Mouse (Mus musculus) brain, adult 2 months (tissue): ENCODE data around the gene Lrrk2.

Experiments
- DNase-seq: peaks from one replicate; pipeline ENCODE4 v3.0.0; 2011; ENCODE audit warnings: low read depth, low spot score

The Lrrk2 gene

DNA sequence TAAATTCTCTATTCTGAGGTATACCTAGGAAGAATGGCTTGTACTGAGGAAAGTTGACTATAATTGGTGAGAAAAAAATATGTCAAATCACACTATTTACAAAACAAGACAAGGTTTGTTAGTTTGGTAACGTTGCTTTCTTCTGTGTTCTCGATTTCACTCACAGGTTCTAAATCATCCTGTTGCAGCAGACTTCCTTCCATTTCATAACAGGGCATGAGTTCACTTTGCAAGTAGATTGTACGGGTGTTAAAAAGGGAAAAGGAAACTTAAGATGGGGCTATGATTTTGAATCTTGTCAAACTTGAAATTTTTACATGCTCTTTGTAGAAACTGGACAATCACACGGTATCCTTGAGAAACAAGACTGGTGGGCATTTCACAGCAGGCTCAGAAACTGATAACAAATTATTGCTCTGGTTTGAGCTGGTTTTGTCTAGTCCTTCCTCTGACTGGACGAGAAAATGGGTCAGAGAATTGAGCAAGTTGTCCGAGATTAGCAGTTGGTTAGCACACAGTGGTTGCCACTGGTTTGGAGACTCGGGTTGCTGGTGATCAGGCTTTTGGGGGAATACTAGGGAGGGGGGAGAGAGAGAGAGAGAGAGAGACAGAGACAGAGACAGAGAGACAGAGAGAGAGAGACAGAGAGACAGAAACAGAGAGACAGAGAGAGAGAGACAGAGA is 13.0 kb downstream of the Lrrk2 start:
- DNase-seq, result no peak

DNA sequence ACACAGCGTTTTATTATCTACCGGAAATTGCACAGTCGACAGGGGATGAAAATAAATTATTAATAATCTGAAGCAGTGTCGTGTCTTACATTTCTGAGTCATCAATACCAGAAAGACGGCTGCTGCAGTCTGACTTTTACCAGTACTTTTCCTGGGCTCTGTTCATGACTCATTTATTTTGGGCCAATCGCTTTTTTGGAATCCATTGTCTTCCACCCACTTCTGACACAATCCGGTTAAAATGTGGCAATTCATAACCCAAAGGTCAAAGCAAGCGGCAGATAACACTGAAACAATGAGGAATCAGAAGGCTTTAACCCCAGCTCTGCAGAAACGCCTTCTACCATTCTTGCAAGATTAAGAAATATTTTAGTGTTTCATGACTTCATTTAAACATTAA is 17.7 kb downstream of the Lrrk2 start:
- peak; percentile 48 for DNase-seq

DNA sequence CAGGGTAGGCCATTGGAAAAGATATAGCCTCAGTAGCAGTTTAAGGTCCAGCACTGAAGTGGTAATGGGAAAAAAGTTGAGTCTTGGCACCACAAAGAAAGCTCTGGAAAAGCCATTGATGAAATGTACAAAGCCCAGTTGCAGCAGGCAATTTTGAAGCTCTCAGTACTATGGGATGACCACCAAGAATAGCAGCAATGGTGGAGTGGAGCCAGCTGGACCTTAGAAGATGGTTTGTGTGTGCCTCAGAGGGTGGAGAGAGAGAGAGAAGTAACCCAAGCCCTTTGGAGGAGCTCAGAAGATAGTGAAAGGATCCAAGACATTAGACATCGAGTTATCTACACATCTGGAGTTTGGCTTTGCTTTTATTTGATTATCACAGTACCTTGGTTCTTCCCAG is 20.1 kb downstream of the Lrrk2 start:
- no peak for DNase-seq

DNA sequence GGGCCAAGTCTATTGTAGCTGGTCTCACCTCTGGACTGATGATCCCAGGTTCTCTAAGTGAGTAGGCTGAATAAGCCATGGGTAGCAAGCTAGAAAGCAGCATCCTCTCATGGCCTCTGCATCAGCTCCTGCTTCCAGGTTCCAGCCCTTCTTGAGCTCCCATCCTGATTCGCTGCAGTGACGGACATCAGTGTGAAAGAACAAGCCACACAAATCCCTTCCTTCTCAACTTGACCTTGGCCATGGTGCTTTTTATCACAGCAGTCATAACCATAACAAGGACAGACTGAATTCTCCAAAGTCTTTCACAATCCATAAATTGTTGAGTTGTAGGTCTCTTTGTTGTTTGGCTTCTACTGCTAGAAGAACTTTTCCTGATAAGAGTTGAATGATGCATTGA is 20.9 kb downstream of the Lrrk2 start:
- no peak for DNase-seq

DNA sequence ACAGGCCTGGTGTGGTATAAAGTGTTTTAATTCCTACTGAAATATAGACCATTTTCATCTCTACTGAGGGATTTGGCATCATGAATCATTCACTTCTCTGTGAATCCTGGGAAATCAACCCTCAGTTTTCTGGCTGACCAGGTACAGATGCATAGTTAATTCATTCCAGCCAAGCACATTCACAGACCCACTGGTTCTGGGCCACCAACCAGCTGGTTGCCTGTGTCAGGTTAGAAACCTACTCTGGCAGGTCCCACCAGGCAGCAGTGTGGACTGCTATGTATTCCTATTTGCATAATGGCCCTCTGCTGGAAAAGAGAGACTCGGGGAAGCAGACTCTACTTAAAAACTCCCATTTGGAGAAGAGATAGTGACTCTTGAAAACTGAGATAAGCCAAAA is 27.9 kb downstream of the Lrrk2 start:
- DNase-seq, result no peak

DNA sequence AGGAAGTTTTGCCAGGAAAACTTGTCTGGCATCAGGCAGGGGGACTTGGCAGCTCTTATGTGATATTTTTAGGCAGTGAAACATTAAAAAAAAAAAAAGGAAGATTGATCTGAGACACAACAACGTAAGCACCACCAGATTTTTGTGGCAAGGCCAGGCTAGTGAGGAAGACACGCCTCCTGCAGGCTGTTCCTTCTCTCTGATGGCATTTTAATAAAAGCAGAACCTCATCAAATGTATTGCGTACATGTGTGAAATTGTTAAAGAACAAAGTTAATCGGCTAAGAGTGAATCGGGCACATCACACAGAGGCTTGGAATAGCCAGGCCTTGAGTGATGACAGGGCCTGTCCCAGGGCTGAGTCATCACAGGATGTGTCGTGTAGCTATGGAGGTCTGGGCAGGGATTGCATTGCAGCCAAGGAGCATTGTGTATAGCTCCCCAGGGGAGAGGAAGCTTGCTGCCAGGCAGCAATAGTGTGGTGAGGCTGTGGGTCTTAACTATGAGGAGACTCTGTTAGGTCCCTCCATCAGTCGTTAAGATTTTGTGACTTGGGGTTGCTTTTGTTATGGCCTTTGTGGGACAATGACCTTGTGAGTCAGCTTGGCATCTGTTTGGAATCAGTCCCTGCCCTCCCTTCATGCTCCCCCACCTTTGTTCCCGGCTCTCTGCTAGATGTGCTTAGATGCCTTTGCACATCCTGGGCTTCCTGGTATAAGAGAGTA is 30.2 kb downstream of the Lrrk2 start:
- peak; percentile 86 for DNase-seq

DNA sequence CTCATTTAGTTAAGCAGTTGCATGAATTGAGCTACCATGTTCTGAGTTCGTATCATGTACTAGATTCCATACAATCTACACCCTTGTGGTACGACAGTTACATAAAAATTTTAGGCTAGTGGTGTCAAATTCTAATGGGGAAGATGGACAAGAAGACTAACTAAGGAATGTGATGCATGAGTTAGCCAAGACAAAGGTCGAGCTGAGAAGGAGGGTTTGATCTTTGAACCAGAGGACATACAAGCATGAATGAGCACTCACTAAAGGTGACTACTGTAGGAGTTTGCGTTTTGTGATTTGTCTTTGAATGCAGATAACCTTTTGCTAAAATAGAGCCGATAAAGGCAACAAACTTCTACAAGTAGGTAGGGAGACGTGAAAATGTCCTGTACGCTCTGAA is 31.1 kb downstream of the Lrrk2 start:
- no peak for DNase-seq

DNA sequence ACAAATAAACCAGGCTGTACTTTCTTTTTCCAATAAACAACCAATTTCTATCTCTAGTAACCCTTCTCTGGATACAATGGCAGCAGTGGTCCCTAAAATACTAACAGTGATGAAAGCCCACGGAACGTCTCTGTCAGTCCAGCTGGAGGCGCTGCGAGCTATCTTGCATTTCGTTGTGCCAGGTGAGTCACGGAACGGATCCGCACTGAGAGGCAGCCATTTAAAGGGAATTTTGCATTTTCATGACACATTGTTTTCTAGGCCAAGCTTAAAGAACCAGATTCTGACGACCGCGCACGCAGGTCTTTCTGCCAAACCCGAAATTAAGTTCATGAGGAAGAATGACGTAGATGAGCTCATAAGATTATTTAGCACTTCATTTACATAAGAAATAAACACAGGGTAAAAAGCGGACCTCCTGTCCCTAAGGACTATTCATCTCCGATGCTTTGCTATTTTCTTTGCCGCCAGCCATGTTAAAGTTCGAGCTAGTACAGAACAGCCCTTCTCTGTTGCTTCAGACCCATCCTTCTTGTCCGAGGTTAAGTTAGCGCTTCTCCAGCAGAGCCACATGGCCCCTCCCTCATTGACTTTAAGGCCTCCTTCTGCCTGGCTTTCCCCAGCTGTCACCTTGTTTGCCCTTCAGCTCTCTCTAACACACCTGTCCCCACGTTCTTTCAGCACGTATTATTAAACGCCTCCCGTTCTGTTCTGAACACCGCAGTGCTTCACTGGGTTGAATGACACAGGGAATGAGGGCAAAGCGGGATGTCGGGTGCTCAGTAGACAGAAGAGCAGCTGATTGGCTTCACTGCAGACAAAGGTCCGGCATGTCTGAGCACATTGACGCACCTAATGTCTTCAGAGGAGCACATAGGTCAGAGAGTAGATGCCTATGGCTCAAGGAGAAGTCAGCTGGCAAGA is 36.5 kb downstream of the Lrrk2 start:
- DNase-seq, result peak; percentile 68

DNA sequence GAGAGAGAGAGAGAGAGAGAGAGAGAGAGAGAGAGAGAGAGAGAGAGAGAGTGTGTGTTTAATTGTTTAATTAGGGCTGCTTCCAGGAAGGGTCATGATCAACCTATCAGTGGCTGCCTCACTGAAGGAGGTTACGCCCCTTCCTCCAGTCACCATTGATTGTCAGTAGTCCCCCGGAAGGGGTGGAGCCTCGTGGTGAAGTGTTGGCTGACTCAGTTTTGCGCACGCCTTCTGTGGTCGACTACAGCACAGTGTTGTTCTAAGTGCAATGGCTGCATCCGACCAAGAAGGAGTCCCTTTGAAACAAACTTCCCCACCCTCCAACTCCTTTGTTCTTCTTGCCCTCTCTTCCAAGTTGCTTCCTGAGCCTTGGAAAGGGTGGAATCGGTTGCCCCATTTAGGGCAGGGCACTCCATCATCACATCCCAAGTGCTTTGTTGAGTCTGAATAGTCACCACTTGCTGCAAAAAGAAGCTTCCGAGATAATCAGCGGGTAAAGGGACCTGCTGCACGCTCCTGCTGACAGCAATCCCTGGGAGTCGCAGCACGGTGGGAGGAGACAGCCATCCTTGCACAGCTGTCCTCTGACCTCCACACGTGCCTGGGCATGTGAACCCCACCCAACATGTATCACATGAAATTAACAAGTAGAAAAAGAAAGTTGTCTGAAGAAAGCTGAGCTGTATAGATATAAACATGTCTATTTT is 62.4 kb downstream of the Lrrk2 start:
- DNase-seq, result no peak

DNA sequence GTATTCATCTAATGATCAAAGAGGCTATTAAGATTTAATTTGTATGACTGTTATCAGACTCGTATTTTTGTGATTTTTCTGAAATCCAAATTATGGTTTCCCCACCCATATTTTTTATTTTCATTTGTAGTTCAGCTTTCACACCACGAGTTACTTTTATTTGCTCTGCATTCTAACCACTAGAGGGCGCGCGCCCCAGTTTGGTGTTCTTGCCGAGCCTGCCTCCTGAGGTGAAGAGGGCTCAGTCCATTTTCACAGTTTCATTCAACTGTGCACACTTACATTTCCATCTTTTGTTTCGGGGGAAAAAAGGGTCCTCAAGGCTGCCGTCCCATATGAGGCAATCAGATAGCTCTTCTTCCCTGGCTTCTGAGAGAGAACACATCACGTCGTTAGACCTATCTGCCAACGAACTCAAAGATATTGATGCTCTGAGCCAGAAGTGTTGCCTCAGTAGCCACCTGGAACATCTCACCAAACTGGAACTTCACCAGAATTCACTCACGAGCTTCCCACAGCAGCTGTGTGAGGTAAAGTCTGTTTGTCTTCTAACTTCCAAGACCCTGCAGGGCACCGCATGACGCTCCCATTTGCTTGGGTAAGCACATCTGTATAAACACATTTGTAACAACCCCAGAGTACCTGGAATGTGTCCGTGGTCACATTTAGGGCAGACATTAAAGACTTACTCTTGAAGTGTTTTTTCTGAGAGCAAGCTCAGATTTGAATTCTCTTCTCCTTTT is 64.0 kb downstream of the Lrrk2 start:
- peak; percentile 57 for DNase-seq

DNA sequence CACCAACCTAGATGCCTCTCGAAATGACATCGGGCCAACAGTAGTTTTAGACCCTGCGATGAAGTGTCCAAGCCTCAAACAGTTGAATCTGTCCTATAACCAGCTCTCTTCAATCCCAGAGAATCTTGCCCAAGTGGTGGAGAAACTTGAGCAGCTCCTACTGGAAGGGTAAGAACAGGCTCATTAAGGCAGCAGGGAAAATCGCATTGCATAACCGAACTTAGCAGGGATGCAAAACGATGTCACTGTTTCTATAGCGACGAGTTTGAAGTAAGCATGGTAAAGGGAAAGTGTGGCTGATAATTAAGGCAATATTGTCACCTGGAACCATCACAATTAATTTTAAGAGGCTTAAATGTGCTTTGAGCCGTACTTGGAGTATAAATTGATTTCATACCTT is 65.8 kb downstream of the Lrrk2 start:
- peak; percentile 74 for DNase-seq

DNA sequence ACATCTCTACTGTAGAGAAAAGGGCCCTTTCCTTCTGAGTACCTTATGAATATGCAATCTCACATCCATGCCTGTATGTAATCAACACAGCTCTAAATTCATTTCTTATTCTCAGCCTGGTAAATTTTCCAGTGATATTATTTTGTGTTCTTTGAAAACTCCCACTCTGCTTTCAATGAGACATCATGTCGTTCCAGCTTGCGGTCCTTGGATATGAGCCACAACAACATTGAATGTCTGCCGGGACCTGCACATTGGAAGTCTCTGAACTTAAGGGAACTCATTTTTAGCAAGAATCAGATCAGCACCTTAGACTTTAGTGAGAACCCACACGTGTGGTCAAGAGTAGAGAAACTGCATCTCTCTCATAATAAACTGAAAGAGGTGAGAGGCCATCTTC is 72.5 kb downstream of the Lrrk2 start:
- DNase-seq, result peak; percentile 56

DNA sequence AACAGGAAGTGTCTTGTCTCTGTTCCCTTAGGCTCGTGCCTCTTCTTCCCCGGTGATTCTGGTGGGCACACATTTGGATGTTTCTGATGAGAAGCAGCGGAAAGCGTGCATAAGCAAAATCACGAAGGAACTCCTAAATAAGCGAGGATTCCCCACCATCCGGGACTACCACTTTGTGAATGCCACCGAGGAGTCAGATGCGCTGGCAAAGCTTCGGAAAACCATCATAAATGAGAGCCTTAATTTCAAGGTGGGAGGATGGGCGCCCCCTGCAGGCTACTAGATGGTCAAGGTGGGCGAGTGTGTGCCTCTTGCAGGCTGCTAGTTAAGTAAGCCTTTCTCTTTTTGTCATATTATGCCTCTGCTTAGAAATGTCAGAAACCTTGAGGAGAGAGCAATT is 79.1 kb downstream of the Lrrk2 start:
- peak; percentile 73 for DNase-seq

DNA sequence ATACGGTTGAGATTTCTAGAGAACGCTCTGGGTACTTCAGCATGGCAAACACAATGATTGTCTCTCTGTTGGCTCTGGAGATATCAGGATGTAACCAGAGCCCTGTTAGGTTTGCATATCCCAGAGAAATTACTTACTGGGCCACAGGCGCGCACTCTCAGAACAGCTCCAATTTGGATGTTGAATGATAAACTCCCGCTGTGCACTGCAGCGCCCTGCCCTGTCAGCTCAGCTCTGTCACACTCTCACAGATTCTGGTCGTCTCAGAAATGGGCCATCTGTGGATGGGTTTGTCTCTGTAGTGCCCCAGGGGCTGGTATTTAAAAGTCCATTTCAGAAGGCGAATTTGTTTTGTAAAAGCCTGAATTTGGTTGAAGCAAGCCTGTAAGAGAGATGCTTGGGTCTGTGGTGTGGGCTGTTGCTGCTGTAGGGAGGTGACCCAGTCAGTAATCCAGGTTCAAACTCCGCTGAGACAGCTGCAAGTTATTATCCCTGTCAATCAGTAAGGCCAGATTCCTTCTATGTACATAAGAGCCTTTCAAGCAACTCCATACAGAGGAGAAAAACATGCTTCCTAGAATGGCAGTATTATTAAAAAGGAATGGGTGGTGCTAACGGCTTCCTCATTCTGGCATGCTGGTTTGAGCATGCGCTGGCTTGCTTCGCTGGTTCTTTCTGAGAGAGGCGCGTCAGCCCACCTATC is 80.6 kb downstream of the Lrrk2 start:
- DNase-seq, result peak; percentile 41

DNA sequence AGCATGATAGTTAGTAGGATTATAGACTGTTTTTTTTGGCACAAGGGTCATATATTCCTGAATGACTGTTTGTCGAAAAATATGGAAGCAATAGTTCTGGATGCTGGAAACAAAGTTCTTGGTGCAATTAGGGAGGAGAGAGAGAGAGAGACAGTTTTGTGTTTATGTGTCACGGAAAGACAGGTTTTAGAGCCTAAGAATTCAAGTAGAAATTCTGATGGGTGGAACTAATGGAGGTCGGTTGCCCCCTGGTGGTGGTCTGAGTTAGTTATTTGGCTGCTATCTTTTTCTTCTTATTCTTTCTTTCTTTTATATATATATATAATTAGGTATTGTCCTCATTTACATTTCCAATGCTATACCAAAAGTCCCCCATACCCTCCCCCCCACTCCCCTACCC is 81.6 kb downstream of the Lrrk2 start:
- peak; percentile 78 for DNase-seq

DNA sequence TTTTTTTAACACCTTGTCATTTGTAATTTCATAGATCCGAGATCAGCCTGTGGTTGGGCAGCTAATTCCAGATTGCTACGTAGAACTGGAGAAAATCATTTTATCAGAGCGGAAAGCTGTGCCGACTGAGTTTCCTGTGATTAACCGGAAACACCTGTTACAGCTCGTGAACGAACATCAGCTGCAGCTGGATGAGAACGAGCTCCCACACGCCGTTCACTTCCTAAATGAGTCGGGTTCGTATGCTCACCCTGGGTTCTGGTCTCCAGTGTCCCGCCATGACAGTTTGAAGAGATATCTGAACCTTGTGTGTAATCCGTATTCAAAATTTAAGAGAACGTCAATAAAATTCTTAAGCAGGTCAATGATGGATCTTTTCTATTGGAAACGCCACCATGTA is 82.8 kb downstream of the Lrrk2 start:
- DNase-seq, result no peak

DNA sequence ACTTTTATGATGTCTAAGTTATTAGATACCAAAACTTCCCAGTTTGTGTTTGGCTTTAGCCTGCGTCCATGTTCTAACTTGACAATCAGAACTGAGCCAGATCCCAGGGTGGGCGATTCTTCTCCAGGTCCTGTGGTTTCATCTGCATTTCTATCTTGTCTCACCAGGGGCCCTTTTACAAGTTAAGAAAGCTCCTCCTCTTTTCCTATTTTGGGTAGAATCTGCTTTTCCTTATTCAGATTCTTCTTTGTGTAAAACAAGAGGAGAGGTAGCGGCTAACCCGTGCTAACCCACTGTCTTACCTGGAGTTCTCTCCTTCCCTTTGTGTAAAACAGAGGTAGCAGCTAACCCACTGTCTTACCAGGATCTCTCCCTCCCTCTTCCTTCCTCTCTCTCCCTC is 99.1 kb downstream of the Lrrk2 start:
- DNase-seq, result no peak

DNA sequence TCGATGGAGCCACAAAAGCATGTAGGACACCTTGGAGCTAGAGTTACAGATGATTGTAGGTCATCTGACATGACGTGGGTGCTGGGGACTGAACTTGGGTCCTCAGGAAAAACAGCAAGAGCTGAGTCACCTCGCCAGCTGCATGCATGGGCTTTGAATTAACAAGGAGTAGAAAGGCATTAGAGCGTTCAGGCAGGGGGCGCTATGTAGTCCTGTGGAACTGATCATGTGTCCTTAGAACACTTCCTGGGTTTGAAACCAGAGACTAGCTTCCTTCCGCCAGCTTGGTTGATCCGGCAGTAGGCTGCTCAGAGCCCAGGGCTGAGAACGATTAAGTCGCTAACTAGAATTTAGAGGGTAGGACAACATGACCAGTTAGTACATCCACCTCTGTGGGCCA is 106.2 kb downstream of the Lrrk2 start:
- DNase-seq, result no peak

DNA sequence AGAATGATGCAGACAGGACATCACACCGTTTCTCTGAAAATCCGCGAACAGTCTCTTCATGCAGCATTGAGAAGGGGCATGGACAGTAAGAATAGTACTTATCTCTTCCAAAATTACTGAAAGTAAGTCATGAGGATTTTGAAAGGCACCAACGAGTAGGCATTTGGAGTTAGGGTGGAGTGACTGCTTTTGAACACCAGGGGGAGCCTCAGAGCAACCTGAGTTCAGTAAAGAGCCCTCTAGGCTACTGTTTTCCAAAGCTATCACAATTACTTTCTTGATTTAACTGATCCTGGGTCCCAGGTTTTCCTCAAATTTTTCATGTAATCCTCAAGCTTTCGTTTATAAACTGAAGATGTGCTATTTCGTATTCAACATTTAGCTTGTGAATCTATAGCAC is 108.2 kb downstream of the Lrrk2 start:
- peak; percentile 76 for DNase-seq

DNA sequence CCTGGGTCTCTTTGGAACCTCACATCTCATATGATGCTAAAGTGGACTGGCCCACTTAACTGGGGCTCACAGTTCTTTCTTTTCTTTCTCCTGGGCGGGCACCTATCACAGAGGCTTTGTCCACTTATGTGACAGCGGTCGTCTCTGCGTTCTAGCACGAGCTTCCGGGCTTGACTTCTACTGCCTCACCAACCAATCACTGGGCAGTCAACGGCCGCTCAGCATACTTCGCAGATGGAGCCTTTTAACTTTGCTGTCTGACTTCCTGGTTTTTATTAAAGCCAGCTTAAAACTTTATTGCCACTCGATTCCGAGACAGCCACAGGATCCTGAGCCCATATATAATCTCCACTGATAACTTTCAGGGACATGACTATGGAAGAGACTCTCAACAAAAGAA is 115.4 kb downstream of the Lrrk2 start:
- DNase-seq, result no peak
